ENCODE assay signal across 8 mouse cellular contexts in the genomic region with DNA sequence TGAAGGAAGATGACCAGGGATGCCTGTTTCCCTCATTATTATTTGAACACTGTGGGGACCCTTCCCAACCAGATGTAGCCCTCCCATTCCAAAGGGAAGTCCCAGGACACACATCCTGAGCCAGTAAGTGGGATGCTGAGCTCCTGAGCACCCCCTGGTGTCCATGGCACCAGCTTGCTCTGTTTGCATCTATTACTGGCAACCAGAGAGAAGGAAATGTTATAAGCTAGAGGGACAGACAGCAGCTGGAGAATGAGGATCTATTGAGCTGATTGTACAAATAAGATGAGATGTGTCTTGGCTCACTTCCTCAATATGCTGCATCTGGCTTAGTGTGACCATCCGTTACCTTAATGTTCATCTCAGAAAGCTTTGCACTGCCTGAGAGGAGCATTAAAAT.
DNase-seq lines count a peak whose midpoint lies in the region; ATAC-seq and TF ChIP-seq lines count a peak whose summit lies in the region.
"Had no signal": no experiment of that assay in that cellular context is flagged by ENCODE, and none has a peak within 500 bp of the region (broad histone marks: within the 10 kb centered on the region; RNA-seq: fewer than 3 reads in every experiment).

No protein-coding gene starts in this region.

- no peaks in the 10 kb centered on the region for H3K4me1 ChIP-seq in kidney, adult 2 months (ENCODE audit: control insufficient read depth, insufficient read depth, low read length)
- H3K4me1 ChIP-seq in kidney, embryonic 14.5 days (ENCODE audit: control insufficient read depth, insufficient read depth, low read length): no peaks in the 10 kb centered on the region
- no peaks in the 10 kb centered on the region for H3K4me1 ChIP-seq in E14TG2a.4 (replicated peaks; ENCODE audit: low read depth, low read length)
- no peaks in the 10 kb centered on the region for H3K4me1 ChIP-seq in lung, postnatal 0 days (ENCODE audit: insufficient read depth, low read depth, low read length)

- 82% methylated on average over 1 of the region's 1 CpGs for WGBS in kidney, adult 2 months
- WGBS in kidney, embryonic 14.5 days: 79% methylated on average over 1 of the region's 1 CpGs
- WGBS in lung, postnatal 0 days: 65% methylated on average over 1 of the region's 1 CpGs

- DNase-seq in kidney, adult 2 months: peak; percentile 31
- DNase-seq in adrenal gland, adult 2 months: peak; percentile 15
- peak; percentile 63 for DNase-seq in heart, postnatal 4 days
- peak; percentile 10 for DNase-seq in lung, postnatal 0 days (ENCODE audit: low spot score)
- peak; percentile 30 to 39 for DNase-seq in thymus, postnatal 36 days
- DNase-seq: liver, embryonic 13.5 days had no signal

- no peak overlapping the region for H3K9ac ChIP-seq in kidney, embryonic 14.5 days (ENCODE audit: low read depth, low read length)
- H3K9ac ChIP-seq in lung, postnatal 0 days (replicated peaks; ENCODE audit: low read depth): no peak overlapping the region
- H3K9ac ChIP-seq: liver, embryonic 13.5 days had no signal

- H3K36me3 ChIP-seq in kidney, adult 2 months (ENCODE audit: control insufficient read depth, insufficient read depth, low read length): no peaks in the 10 kb centered on the region
- no peaks in the 10 kb centered on the region for H3K36me3 ChIP-seq in kidney, embryonic 14.5 days (ENCODE audit: control insufficient read depth, insufficient read depth, low read length)
- no peaks in the 10 kb centered on the region for H3K36me3 ChIP-seq in E14TG2a.4 (ENCODE audit: insufficient read depth, low read length)
- H3K36me3 ChIP-seq in lung, postnatal 0 days (ENCODE audit: insufficient read depth, low read length): no peaks in the 10 kb centered on the region
- H3K36me3 ChIP-seq: liver, embryonic 13.5 days had no signal

- no peak overlapping the region for H3K27ac ChIP-seq in kidney, adult 2 months (ENCODE audit: insufficient read depth, low read depth, low read length)
- no peak overlapping the region for H3K27ac ChIP-seq in kidney, embryonic 14.5 days (ENCODE audit: low read depth, low read length)
- H3K27ac ChIP-seq in lung, postnatal 0 days (ENCODE audit: low read length): no peak overlapping the region
- H3K27ac ChIP-seq: liver, embryonic 13.5 days had no signal

- peak; percentile 49 for TF ChIP-seq CTCF in kidney, adult 2 months (conservative IDR thresholded peaks at IDR 0.05; ENCODE audit: insufficient read depth, insufficient read length, low read depth, low read length)
- TF ChIP-seq CTCF in E14TG2a.4 (conservative IDR thresholded peaks at IDR 0.05; ENCODE audit: low read length): peak; percentile 40
- peak; percentile 73 for TF ChIP-seq CTCF in lung, postnatal 0 days (IDR thresholded peaks at IDR 0.05)

- no peak overlapping the region for H3K4me3 ChIP-seq in kidney, adult 2 months (ENCODE audit: insufficient read depth, low read depth, low read length)
- H3K4me3 ChIP-seq in kidney, embryonic 14.5 days (ENCODE audit: low read length): no peak overlapping the region
- no peak overlapping the region for H3K4me3 ChIP-seq in E14TG2a.4 (replicated peaks; ENCODE audit: low read length)
- no peak overlapping the region for H3K4me3 ChIP-seq in lung, postnatal 0 days (ENCODE audit: low read depth, low read length)
- H3K4me3 ChIP-seq: liver, embryonic 13.5 days had no signal

- H3K27me3 ChIP-seq in kidney, adult 2 months (replicated peaks; ENCODE audit: control insufficient read depth, insufficient read depth, low read length): no peaks in the 10 kb centered on the region
- H3K27me3 ChIP-seq in kidney, embryonic 14.5 days (ENCODE audit: control insufficient read depth, insufficient read depth, low read length): no peaks in the 10 kb centered on the region
- H3K27me3 ChIP-seq in E14TG2a.4 (ENCODE audit: insufficient read depth, low read length): no peaks in the 10 kb centered on the region
- no peaks in the 10 kb centered on the region for H3K27me3 ChIP-seq in lung, postnatal 0 days (replicated peaks; ENCODE audit: insufficient read depth, low read length)
- H3K27me3 ChIP-seq: liver, embryonic 13.5 days had no signal

- H3K9me3 ChIP-seq in kidney, embryonic 14.5 days (ENCODE audit: control insufficient read depth, low read length): no peaks in the 10 kb centered on the region
- H3K9me3 ChIP-seq in E14TG2a.4 (ENCODE audit: low read length): no peaks in the 10 kb centered on the region
- no peaks in the 10 kb centered on the region for H3K9me3 ChIP-seq in lung, postnatal 0 days (ENCODE audit: low read length)
- H3K9me3 ChIP-seq: liver, embryonic 13.5 days had no signal

- ATAC-seq in kidney, embryonic 14.5 days (ENCODE audit: low FRiP score, low TSS enrichment): no peak
- no peak for ATAC-seq in lung, postnatal 0 days

- H3K4me2 ChIP-seq in kidney, embryonic 14.5 days (replicated peaks; ENCODE audit: low read depth, low read length): no peak overlapping the region
- no peak overlapping the region for H3K4me2 ChIP-seq in lung, postnatal 0 days (replicated peaks; ENCODE audit: low read depth, low read length)
- H3K4me2 ChIP-seq: liver, embryonic 13.5 days had no signal

- TF ChIP-seq EP300 in lung, postnatal 0 days (IDR thresholded peaks at IDR 0.05): no peak

- TF ChIP-seq POLR2A in kidney, adult 2 months (IDR thresholded peaks at IDR 0.05; ENCODE audit: low read depth, low read length): no peak

Comparison
In these comparisons a context has a peak if more than half of its experiments do, and no peak if none do; other contexts are left out.
1. DNase-seq: peak in every context shown above with its lines; median percentile 63 in heart, postnatal 4 days; 34 in thymus, postnatal 36 days; 31 in kidney, adult 2 months; 15 in adrenal gland, adult 2 months; 10 in lung, postnatal 0 days.